Mouse (Mus musculus): ENCODE data around the gene Ptpn13. TPM values are rescaled to one million over a fixed set of nuclear protein-coding genes. Genes with fewer than 3 reads are reported as not detected.

The Ptpn13 gene
- polyA plus RNA-seq, 1 experiment from 2014 or later, result 31.1 TPM

- no peak overlapping the region for H3K4me3 ChIP-seq (ENCODE audit: low read length)
- no peaks in the 10 kb centered on the region for H3K9me3 ChIP-seq (ENCODE audit: low read length)
- no peak overlapping the region for H3K27ac ChIP-seq (ENCODE audit: low read length)
- no peak for ATAC-seq (ENCODE audit: low FRiP score, low TSS enrichment)
- H3K9ac ChIP-seq (replicated peaks; ENCODE audit: low read length), result no peak overlapping the region
- 0 out of 2 replicates have a peak, but pooled peaks cover 5% of the 10 kb centered on the region for H3K4me1 ChIP-seq (ENCODE audit: insufficient read depth, low read length)
- H3K4me2 ChIP-seq (replicated peaks; ENCODE audit: low read depth, low read length), result no peak overlapping the region
- no peaks in the 10 kb centered on the region for H3K27me3 ChIP-seq (ENCODE audit: insufficient read depth, low read length)
- peaks cover 20% of the 10 kb centered on the region for H3K36me3 ChIP-seq (ENCODE audit: insufficient read depth, low read length)
- 93% methylated on average over 2 of the region's 2 CpGs for WGBS
These were observed 72.5 kb downstream of the Ptpn13 start for GRCm38 (mm10) chr5:103497480-103497879.

GRCm38 (mm10) chr5:103499305-103499704 is 74.3 kb downstream of the Ptpn13 start:
- Histone ChIP-seq H3K4me2 (replicated peaks; ENCODE audit: low read depth, low read length) (no peak overlapping the region), H3K36me3 (ENCODE audit: insufficient read depth, low read length) (peaks cover 19% of the 10 kb centered on the region), H3K4me3 (ENCODE audit: low read length) (no peak overlapping the region), H3K9me3 (ENCODE audit: low read length) (no peaks in the 10 kb centered on the region), H3K27ac (ENCODE audit: low read length) (no peak overlapping the region), H3K27me3 (ENCODE audit: insufficient read depth, low read length) (no peaks in the 10 kb centered on the region), H3K9ac (replicated peaks; ENCODE audit: low read length) (no peak overlapping the region), H3K4me1 (ENCODE audit: insufficient read depth, low read length) (0 out of 2 replicates have a peak, but pooled peaks cover 5% of the 10 kb centered on the region)
- WGBS, result 14% methylated on average over 6 of the region's 6 CpGs
- no peak for ATAC-seq (ENCODE audit: low FRiP score, low TSS enrichment)

- 91% methylated on average over 9 of the region's 9 CpGs for WGBS
- Histone ChIP-seq H3K4me1 (ENCODE audit: insufficient read depth, low read length) (0 out of 2 replicates have a peak, but pooled peaks cover 5% of the 10 kb centered on the region), H3K36me3 (ENCODE audit: insufficient read depth, low read length) (peaks cover 19% of the 10 kb centered on the region), H3K27me3 (ENCODE audit: insufficient read depth, low read length) (no peaks in the 10 kb centered on the region), H3K27ac (ENCODE audit: low read length) (no peak overlapping the region), H3K4me2 (replicated peaks; ENCODE audit: low read depth, low read length) (no peak overlapping the region), H3K9ac (replicated peaks; ENCODE audit: low read length) (no peak overlapping the region), H3K4me3 (ENCODE audit: low read length) (no peak overlapping the region), H3K9me3 (ENCODE audit: low read length) (no peaks in the 10 kb centered on the region)
- ATAC-seq (ENCODE audit: low FRiP score, low TSS enrichment), result no peak
These were observed 76.1 kb downstream of the Ptpn13 start for GRCm38 (mm10) chr5:103501076-103501475.

- 0 out of 2 replicates have a peak, but pooled peaks cover 5% of the 10 kb centered on the region for H3K4me1 ChIP-seq (ENCODE audit: insufficient read depth, low read length)
- no peaks in the 10 kb centered on the region for H3K9me3 ChIP-seq (ENCODE audit: low read length)
- ATAC-seq (ENCODE audit: low FRiP score, low TSS enrichment), result no peak
- no peak overlapping the region for H3K4me2 ChIP-seq (replicated peaks; ENCODE audit: low read depth, low read length)
- H3K4me3 ChIP-seq (ENCODE audit: low read length), result no peak overlapping the region
- no peak overlapping the region for H3K27ac ChIP-seq (ENCODE audit: low read length)
- 96% methylated on average over 6 of the region's 6 CpGs for WGBS
- no peaks in the 10 kb centered on the region for H3K27me3 ChIP-seq (ENCODE audit: insufficient read depth, low read length)
- no peak overlapping the region for H3K9ac ChIP-seq (replicated peaks; ENCODE audit: low read length)
- peaks cover 16% of the 10 kb centered on the region for H3K36me3 ChIP-seq (ENCODE audit: insufficient read depth, low read length)
These were observed 76.8 kb downstream of the Ptpn13 start for GRCm38 (mm10) chr5:103501839-103502238.

- 78% methylated on average over 9 of the region's 9 CpGs for WGBS
- Histone ChIP-seq H3K36me3 (ENCODE audit: insufficient read depth, low read length) (0 out of 2 replicates have a peak, but pooled peaks cover 3% of the 10 kb centered on the region), H3K4me1 (ENCODE audit: insufficient read depth, low read length) (no peaks in the 10 kb centered on the region), H3K27ac (ENCODE audit: low read length) (no peak overlapping the region), H3K9me3 (ENCODE audit: low read length) (no peaks in the 10 kb centered on the region), H3K4me3 (ENCODE audit: low read length) (no peak overlapping the region), H3K27me3 (ENCODE audit: insufficient read depth, low read length) (no peaks in the 10 kb centered on the region), H3K4me2 (replicated peaks; ENCODE audit: low read depth, low read length) (no peak overlapping the region), H3K9ac (replicated peaks; ENCODE audit: low read length) (no peak overlapping the region)
- ATAC-seq (ENCODE audit: low FRiP score, low TSS enrichment), result no peak
These were observed 88.2 kb downstream of the Ptpn13 start for GRCm38 (mm10) chr5:103513162-103513561.

- no peaks in the 10 kb centered on the region for H3K9me3 ChIP-seq (ENCODE audit: low read length)
- no peak overlapping the region for H3K4me3 ChIP-seq (ENCODE audit: low read length)
- no peak overlapping the region for H3K27ac ChIP-seq (ENCODE audit: low read length)
- no peak for ATAC-seq (ENCODE audit: low FRiP score, low TSS enrichment)
- H3K36me3 ChIP-seq (ENCODE audit: insufficient read depth, low read length), result 0 out of 2 replicates have a peak, but pooled peaks cover 3% of the 10 kb centered on the region
- H3K4me2 ChIP-seq (replicated peaks; ENCODE audit: low read depth, low read length), result no peak overlapping the region
- WGBS, result 86% methylated on average over 7 of the region's 7 CpGs
- H3K9ac ChIP-seq (replicated peaks; ENCODE audit: low read length), result no peak overlapping the region
- peaks cover 6% of the 10 kb centered on the region; the same call in 1 of the 2 replicates for H3K4me1 ChIP-seq (ENCODE audit: insufficient read depth, low read length)
- no peaks in the 10 kb centered on the region for H3K27me3 ChIP-seq (ENCODE audit: insufficient read depth, low read length)
These were observed 89.4 kb downstream of the Ptpn13 start for GRCm38 (mm10) chr5:103514441-103514840.

- H3K4me1 ChIP-seq (ENCODE audit: insufficient read depth, low read length), result peaks cover 6% of the 10 kb centered on the region; the same call in 1 of the 2 replicates
- no peak overlapping the region for H3K27ac ChIP-seq (ENCODE audit: low read length)
- H3K36me3 ChIP-seq (ENCODE audit: insufficient read depth, low read length), result no peaks in the 10 kb centered on the region
- no peak for ATAC-seq (ENCODE audit: low FRiP score, low TSS enrichment)
- H3K27me3 ChIP-seq (ENCODE audit: insufficient read depth, low read length), result no peaks in the 10 kb centered on the region
- H3K4me2 ChIP-seq (replicated peaks; ENCODE audit: low read depth, low read length), result no peak overlapping the region
- H3K9me3 ChIP-seq (ENCODE audit: low read length), result no peaks in the 10 kb centered on the region
- H3K9ac ChIP-seq (replicated peaks; ENCODE audit: low read length), result no peak overlapping the region
- 87% methylated on average over 4 of the region's 4 CpGs for WGBS
- H3K4me3 ChIP-seq (ENCODE audit: low read length), result no peak overlapping the region
These were observed 90.9 kb downstream of the Ptpn13 start for GRCm38 (mm10) chr5:103515876-103516275.

GRCm38 (mm10) chr5:103516555-103516954 is 91.6 kb downstream of the Ptpn13 start:
- H3K4me2 ChIP-seq (replicated peaks; ENCODE audit: low read depth, low read length), result no peak overlapping the region
- H3K27ac ChIP-seq (ENCODE audit: low read length), result no peak overlapping the region
- no peaks in the 10 kb centered on the region for H3K9me3 ChIP-seq (ENCODE audit: low read length)
- H3K4me1 ChIP-seq (ENCODE audit: insufficient read depth, low read length), result peaks cover 6% of the 10 kb centered on the region; the same call in 1 of the 2 replicates
- no peaks in the 10 kb centered on the region for H3K36me3 ChIP-seq (ENCODE audit: insufficient read depth, low read length)
- no peak overlapping the region for H3K4me3 ChIP-seq (ENCODE audit: low read length)
- no peaks in the 10 kb centered on the region for H3K27me3 ChIP-seq (ENCODE audit: insufficient read depth, low read length)
- H3K9ac ChIP-seq (replicated peaks; ENCODE audit: low read length), result no peak overlapping the region
- ATAC-seq (ENCODE audit: low FRiP score, low TSS enrichment), result no peak

- H3K9me3 ChIP-seq (ENCODE audit: low read length), result no peaks in the 10 kb centered on the region
- WGBS, result 61% methylated on average over 6 of the region's 6 CpGs
- no peak overlapping the region for H3K9ac ChIP-seq (replicated peaks; ENCODE audit: low read length)
- H3K4me1 ChIP-seq (ENCODE audit: insufficient read depth, low read length), result peaks cover 6% of the 10 kb centered on the region; the same call in 1 of the 2 replicates
- ATAC-seq (ENCODE audit: low FRiP score, low TSS enrichment), result peak; percentile 79
- no peak overlapping the region for H3K4me2 ChIP-seq (replicated peaks; ENCODE audit: low read depth, low read length)
- no peak overlapping the region for H3K4me3 ChIP-seq (ENCODE audit: low read length)
- H3K27ac ChIP-seq (ENCODE audit: low read length), result peak overlapping the region; percentile 71
- 0 out of 2 replicates have a peak, but pooled peaks cover 2% of the 10 kb centered on the region for H3K36me3 ChIP-seq (ENCODE audit: insufficient read depth, low read length)
- H3K27me3 ChIP-seq (ENCODE audit: insufficient read depth, low read length), result no peaks in the 10 kb centered on the region
These were observed 92.6 kb downstream of the Ptpn13 start for GRCm38 (mm10) chr5:103517641-103518040.

GRCm38 (mm10) chr5:103518797-103519468 is 93.9 kb downstream of the Ptpn13 start:
- Histone ChIP-seq H3K4me1 (ENCODE audit: insufficient read depth, low read length) (peaks cover 6% of the 10 kb centered on the region; the same call in 1 of the 2 replicates), H3K4me2 (replicated peaks; ENCODE audit: low read depth, low read length) (no peak overlapping the region), H3K9ac (replicated peaks; ENCODE audit: low read length) (no peak overlapping the region), H3K27ac (ENCODE audit: low read length) (peak overlapping the region; percentile 65), H3K9me3 (ENCODE audit: low read length) (no peaks in the 10 kb centered on the region), H3K27me3 (ENCODE audit: insufficient read depth, low read length) (no peaks in the 10 kb centered on the region), H3K4me3 (ENCODE audit: low read length) (no peak overlapping the region), H3K36me3 (ENCODE audit: insufficient read depth, low read length) (peaks cover 7% of the 10 kb centered on the region; the same call in 1 of the 2 replicates)
- ATAC-seq (ENCODE audit: low FRiP score, low TSS enrichment), result no peak
- 82% methylated on average over 14 of the region's 14 CpGs for WGBS

Data from kidney, embryonic 16.5 days (tissue).